Mouse (Mus musculus) forebrain, embryonic 10.5 days (tissue): ENCODE measurements around the gene Urb1. TPM values are rescaled to one million over a fixed set of nuclear protein-coding genes. Genes with fewer than 3 reads are reported as not detected.

Experiments
- DNase-seq: peaks from one replicate; pipeline ENCODE4 v3.0.0-alpha.2; 2017; ENCODE audit warnings: low spot score; ENCODE audit errors: extremely low spot score
- H3K27ac ChIP-seq: fragments of 300-500 bp; sonication (generic); 2 replicates; pipeline ENCODE4 v1.5.1; 2016; ENCODE audit warnings: mild to moderate bottlenecking
- H3K27me3 ChIP-seq: fragments of 300-500 bp; sonication (generic); 2 replicates; pipeline ENCODE4 v1.6.1; 2016; ENCODE audit warnings: mild to moderate bottlenecking; ENCODE audit not compliant: poor library complexity, severe bottlenecking
- H3K36me3 ChIP-seq: fragments of 300-500 bp; sonication (generic); replicated peaks from 2 replicates; pipeline ENCODE4 v1.6.1; 2016; ENCODE audit warnings: mild to moderate bottlenecking, moderate library complexity
- H3K4me1 ChIP-seq: fragments of 300-500 bp; sonication (generic); 2 replicates; pipeline ENCODE4 v1.6.1; 2016
- H3K4me3 ChIP-seq: fragments of 300-500 bp; sonication (generic); 2 replicates; pipeline ENCODE4 v1.5.1; 2016; ENCODE audit warnings: mild to moderate bottlenecking, moderate library complexity
- H3K9me3 ChIP-seq: fragments of 300-500 bp; sonication (generic); 2 replicates; pipeline ENCODE4 v1.6.1; 2016; ENCODE audit warnings: mild to moderate bottlenecking, moderate library complexity
- whole genome bisulfite sequencing: fragments of 180-500 bp; shearing (Covaris S2); methylation state at CpG from one replicate; pipeline ENCODE4 v1.1.7; 2016; 5-methylcytosine and 5-hydroxymethylcytosine counted together
- polyA plus RNA-seq: library from polyadenylated mRNA; unstranded; fragments of >200 nt; fragmentation: Nextera tagmentation; extraction: Ambion mirVana; gene quantifications from 2 replicates; pipeline ENCODE4 v1.2.1, GENCODE M21; 2016

Urb1 gene
- polyA plus RNA-seq, 1 experiment from 2014 or later: 13.8 TPM

GRCm38 (mm10) chr16:90820326-90820725, 10.1 kb upstream of the Urb1 start:
- Histone ChIP-seq H3K4me1 (no peaks in the 10 kb centered on the region), H3K27me3 (no peaks in the 10 kb centered on the region; the same call in 1 of the 2 replicates)
- no peak for DNase-seq

GRCm38 (mm10) chr16:90812086-90812485, 1.9 kb upstream of the Urb1 start:
- H3K4me3 ChIP-seq: no peak overlapping the region
- no peak for DNase-seq
- H3K4me1 ChIP-seq: peaks cover 26% of the 10 kb centered on the region
- H3K27me3 ChIP-seq: no peaks in the 10 kb centered on the region
- 90% methylated on average over 5 of the region's 5 CpGs for WGBS
- no peak overlapping the region for H3K27ac ChIP-seq
- H3K9me3 ChIP-seq: no peaks in the 10 kb centered on the region
- H3K36me3 ChIP-seq: 0 out of 2 replicates have a peak, but pooled peaks cover 5% of the 10 kb centered on the region

More at GRCm38 (mm10) chr16:90820326-90820725, 10.1 kb upstream of the Urb1 start:
- no peak overlapping the region for H3K4me3 ChIP-seq
- no peaks in the 10 kb centered on the region for H3K36me3 ChIP-seq
- H3K27ac ChIP-seq: no peak overlapping the region
- H3K9me3 ChIP-seq: no peaks in the 10 kb centered on the region
- WGBS: 87% methylated on average over 6 of the region's 6 CpGs

GRCm38 (mm10) chr16:90810716-90811256, 573 bp upstream of the Urb1 start:
- WGBS: 58% methylated on average over 11 of the region's 11 CpGs
- H3K27ac ChIP-seq: peak overlapping the region; percentile 79
- no peaks in the 10 kb centered on the region for H3K9me3 ChIP-seq
- DNase-seq: no peak
- H3K36me3 ChIP-seq: 0 out of 2 replicates have a peak, but pooled peaks cover 5% of the 10 kb centered on the region
- no peaks in the 10 kb centered on the region for H3K27me3 ChIP-seq
- H3K4me3 ChIP-seq: peak overlapping the region; percentile 90
- peaks cover 26% of the 10 kb centered on the region for H3K4me1 ChIP-seq

- Histone ChIP-seq H3K27ac (no peak overlapping the region), H3K9me3 (no peaks in the 10 kb centered on the region), H3K36me3 (peaks cover 63% of the 10 kb centered on the region), H3K27me3 (no peaks in the 10 kb centered on the region), H3K4me1 (peaks cover 9% of the 10 kb centered on the region), H3K4me3 (no peak overlapping the region)
- 92% methylated on average over 5 of the region's 5 CpGs for WGBS
- DNase-seq: no peak
Measured at GRCm38 (mm10) chr16:90804466-90804865, 5.7 kb downstream of the Urb1 start.

- no peak overlapping the region for H3K27ac ChIP-seq
- H3K4me1 ChIP-seq: no peaks in the 10 kb centered on the region
- no peaks in the 10 kb centered on the region for H3K27me3 ChIP-seq
- peaks cover 83% of the 10 kb centered on the region for H3K36me3 ChIP-seq
- 92% methylated on average over 3 of the region's 3 CpGs for WGBS
- H3K9me3 ChIP-seq: no peaks in the 10 kb centered on the region
- H3K4me3 ChIP-seq: no peak overlapping the region
- no peak for DNase-seq
Measured at GRCm38 (mm10) chr16:90801928-90802327, 8.3 kb downstream of the Urb1 start.

- Histone ChIP-seq H3K27me3 (no peaks in the 10 kb centered on the region), H3K36me3 (peaks cover 88% of the 10 kb centered on the region), H3K9me3 (no peaks in the 10 kb centered on the region), H3K27ac (no peak overlapping the region), H3K4me1 (no peaks in the 10 kb centered on the region), H3K4me3 (no peak overlapping the region)
- WGBS: 90% methylated on average over 5 of the region's 5 CpGs
- DNase-seq: no peak
Measured at GRCm38 (mm10) chr16:90801251-90801650, 9.0 kb downstream of the Urb1 start.

GRCm38 (mm10) chr16:90799840-90800239, 10.4 kb downstream of the Urb1 start:
- H3K36me3 ChIP-seq: peaks cover 93% of the 10 kb centered on the region

GRCm38 (mm10) chr16:90798848-90799247, 11.4 kb downstream of the Urb1 start:
- no peaks in the 10 kb centered on the region for H3K9me3 ChIP-seq
- H3K4me3 ChIP-seq: no peak overlapping the region
- DNase-seq: no peak
- H3K27ac ChIP-seq: no peak overlapping the region
- no peaks in the 10 kb centered on the region for H3K27me3 ChIP-seq
- peaks cover 93% of the 10 kb centered on the region for H3K36me3 ChIP-seq
- H3K4me1 ChIP-seq: no peaks in the 10 kb centered on the region
- WGBS: 88% methylated on average over 5 of the region's 5 CpGs

More at GRCm38 (mm10) chr16:90799840-90800239, 10.4 kb downstream of the Urb1 start:
- WGBS: 92% methylated on average over 10 of the region's 10 CpGs
- H3K9me3 ChIP-seq: no peaks in the 10 kb centered on the region
- H3K4me1 ChIP-seq: no peaks in the 10 kb centered on the region
- no peak overlapping the region for H3K4me3 ChIP-seq
- H3K27me3 ChIP-seq: no peaks in the 10 kb centered on the region
- DNase-seq: no peak
- H3K27ac ChIP-seq: no peak overlapping the region

GRCm38 (mm10) chr16:90798446-90798845, 11.8 kb downstream of the Urb1 start:
- peaks cover 93% of the 10 kb centered on the region for H3K36me3 ChIP-seq

GRCm38 (mm10) chr16:90794708-90795107, 15.5 kb downstream of the Urb1 start:
- Histone ChIP-seq H3K27me3 (no peaks in the 10 kb centered on the region), H3K36me3 (peaks cover 97% of the 10 kb centered on the region), H3K4me3 (no peak overlapping the region), H3K4me1 (peaks cover 4% of the 10 kb centered on the region), H3K9me3 (no peaks in the 10 kb centered on the region), H3K27ac (no peak overlapping the region)
- no peak for DNase-seq

More at GRCm38 (mm10) chr16:90798446-90798845, 11.8 kb downstream of the Urb1 start:
- no peak for DNase-seq
- 91% methylated on average over 8 of the region's 8 CpGs for WGBS
- Histone ChIP-seq H3K27me3 (no peaks in the 10 kb centered on the region), H3K4me3 (no peak overlapping the region), H3K27ac (no peak overlapping the region), H3K4me1 (no peaks in the 10 kb centered on the region), H3K9me3 (no peaks in the 10 kb centered on the region)

- WGBS: 80% methylated on average over 3 of the region's 3 CpGs
- H3K36me3 ChIP-seq: peaks cover 97% of the 10 kb centered on the region
Measured at GRCm38 (mm10) chr16:90792500-90792899, 17.7 kb downstream of the Urb1 start.

GRCm38 (mm10) chr16:90792066-90792465, 18.1 kb downstream of the Urb1 start:
- Histone ChIP-seq H3K36me3 (peaks cover 97% of the 10 kb centered on the region), H3K4me3 (no peak overlapping the region), H3K27me3 (no peaks in the 10 kb centered on the region), H3K27ac (no peak overlapping the region), H3K4me1 (peaks cover 4% of the 10 kb centered on the region), H3K9me3 (no peaks in the 10 kb centered on the region)
- 89% methylated on average over 5 of the region's 5 CpGs for WGBS
- DNase-seq: no peak

More at GRCm38 (mm10) chr16:90792500-90792899, 17.7 kb downstream of the Urb1 start:
- peaks cover 4% of the 10 kb centered on the region for H3K4me1 ChIP-seq
- no peaks in the 10 kb centered on the region for H3K9me3 ChIP-seq
- no peak overlapping the region for H3K4me3 ChIP-seq
- no peak for DNase-seq
- no peaks in the 10 kb centered on the region for H3K27me3 ChIP-seq
- no peak overlapping the region for H3K27ac ChIP-seq

GRCm38 (mm10) chr16:90790946-90791345, 19.3 kb downstream of the Urb1 start:
- H3K27me3 ChIP-seq: no peaks in the 10 kb centered on the region
- H3K36me3 ChIP-seq: peaks cover 100% of the 10 kb centered on the region
- DNase-seq: no peak
- no peak overlapping the region for H3K27ac ChIP-seq
- no peak overlapping the region for H3K4me3 ChIP-seq
- peaks cover 4% of the 10 kb centered on the region for H3K4me1 ChIP-seq
- 92% methylated on average over 6 of the region's 6 CpGs for WGBS
- no peaks in the 10 kb centered on the region for H3K9me3 ChIP-seq
